Mouse (Mus musculus) spleen, adult 12 weeks (tissue): ENCODE measurements at regions not wholly inside any gene's neighbourhood (a gene's known extent, or its start where the extent isn't known, plus 50 kb on each side); places are given as distances from the start of the nearest gene placed in this dataset.

ENCODE experiments used
- DNase-seq: peaks from one replicate; pipeline ENCODE4 v3.0.0; 2022; ENCODE audit warnings: low spot score

DNA sequence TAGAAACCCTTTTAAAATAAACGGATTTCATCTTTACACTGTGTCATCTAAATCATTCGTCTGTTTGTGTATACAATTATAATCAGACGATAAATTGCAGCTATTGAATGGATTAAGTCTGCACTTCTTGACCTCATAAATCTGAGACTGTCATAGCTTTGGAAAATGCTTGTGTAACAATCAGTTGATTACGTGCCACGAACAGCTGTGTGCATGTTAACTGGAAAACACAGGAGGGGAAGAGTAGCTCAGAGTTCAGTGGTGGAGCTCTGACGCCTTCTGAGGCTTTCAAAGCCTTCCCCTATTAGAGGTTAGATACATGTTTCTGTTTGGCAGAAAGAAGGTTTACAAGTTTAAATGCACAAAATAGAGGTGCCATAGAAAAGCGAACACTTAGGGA, 109.7 kb upstream of the Gm765 start:
- DNase-seq = no peak

DNA sequence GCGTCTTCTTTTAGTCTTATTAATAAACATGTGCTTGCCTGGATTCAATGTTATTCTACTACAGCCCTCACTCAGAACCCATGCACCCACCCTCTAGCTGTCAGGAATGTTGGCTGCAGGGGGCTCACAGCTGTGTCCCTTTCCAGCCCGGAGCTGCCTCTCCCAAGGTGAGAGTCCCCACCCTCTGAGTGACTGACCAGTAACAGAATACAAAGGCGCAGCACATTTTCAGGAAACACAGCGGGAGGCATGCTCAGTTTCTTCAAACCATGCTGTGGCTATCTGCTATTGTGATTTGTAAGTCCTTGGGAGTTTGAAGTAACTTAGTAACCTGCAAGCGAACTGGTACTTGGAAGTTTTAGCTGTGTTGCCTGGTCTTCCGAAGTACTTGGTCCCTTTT, 93.1 kb upstream of the Gm765 start:
- DNase-seq = no peak

DNA sequence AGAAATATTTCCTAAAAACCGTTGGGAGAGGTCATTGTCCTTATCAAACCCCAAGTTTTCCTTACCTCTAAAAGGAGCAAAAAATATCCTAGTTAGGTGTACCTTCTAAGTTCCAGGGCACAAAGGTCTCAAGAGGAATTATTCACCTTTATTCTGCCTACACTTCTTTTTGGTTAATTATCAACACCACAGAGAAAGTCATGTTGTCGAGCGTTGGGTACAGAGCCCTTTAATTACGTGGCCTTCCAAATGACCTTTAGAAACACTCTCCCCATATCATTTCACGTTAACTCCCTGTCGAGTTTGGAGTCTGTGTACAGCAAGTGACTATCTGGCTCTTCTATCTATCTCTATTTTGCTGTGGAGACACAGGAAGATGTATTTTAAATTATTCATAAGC, 90.7 kb upstream of the Gm765 start:
- no peak for DNase-seq

DNA sequence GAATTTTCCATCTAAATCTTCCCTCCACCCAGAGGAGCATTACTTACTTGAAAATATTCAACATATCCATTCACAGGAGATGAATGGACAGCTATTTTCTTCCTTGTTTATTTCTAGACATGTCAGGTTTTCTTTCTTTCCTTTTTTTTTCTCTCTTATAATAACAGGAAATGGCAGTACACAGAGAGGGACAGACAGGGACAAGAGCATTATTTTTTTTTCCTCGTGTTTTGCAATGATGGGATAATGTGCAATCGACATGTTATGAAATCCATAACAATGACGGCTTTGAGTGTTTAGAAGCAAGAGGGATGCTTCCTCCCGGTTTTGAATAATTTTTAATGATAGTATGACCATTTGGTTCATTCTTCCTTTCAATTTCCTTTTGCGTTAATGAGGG, 86.6 kb upstream of the Gm765 start:
- no peak for DNase-seq

DNA sequence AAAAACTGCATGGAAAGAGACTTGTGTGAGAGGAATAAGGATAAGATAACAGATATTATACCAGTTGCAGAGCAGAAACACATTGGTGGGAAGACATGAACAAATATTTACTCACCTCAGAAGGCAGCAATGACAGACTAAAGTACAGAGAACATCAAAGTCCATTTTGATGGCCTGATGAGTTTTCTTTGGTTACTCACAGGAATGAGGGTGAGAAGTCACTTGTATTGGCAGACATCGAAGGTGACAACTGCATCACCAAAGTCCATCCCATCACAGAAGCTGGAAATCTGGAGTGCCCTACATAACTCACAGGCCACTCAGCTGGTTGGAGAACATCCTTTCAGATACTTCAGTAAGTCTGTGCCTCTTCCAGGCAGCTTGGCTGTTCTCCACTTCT, 60.1 kb upstream of the Gm765 start:
- DNase-seq = no peak

DNA sequence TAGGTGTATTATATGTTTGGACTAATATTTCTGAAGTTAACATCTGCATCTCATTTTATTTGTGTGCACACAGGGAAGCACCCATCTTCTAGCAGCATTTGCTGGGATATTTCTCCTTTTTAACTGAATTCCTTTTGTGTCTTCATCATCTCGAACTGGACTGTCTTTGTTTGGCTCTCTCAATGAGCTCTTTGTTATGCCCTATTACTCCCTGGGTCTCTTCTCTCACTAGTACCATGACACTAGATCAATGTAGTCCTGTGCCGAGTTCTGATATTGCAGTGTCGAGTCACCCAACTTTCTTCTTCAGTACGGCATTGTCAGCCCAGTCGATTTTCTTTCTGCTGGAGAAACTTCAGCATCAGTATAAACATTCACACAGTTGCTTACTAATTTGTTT, 52.0 kb upstream of the Gm765 start:
- DNase-seq = no peak
